ENCODE assay signal across 11 mouse cellular contexts in the genomic region with DNA sequence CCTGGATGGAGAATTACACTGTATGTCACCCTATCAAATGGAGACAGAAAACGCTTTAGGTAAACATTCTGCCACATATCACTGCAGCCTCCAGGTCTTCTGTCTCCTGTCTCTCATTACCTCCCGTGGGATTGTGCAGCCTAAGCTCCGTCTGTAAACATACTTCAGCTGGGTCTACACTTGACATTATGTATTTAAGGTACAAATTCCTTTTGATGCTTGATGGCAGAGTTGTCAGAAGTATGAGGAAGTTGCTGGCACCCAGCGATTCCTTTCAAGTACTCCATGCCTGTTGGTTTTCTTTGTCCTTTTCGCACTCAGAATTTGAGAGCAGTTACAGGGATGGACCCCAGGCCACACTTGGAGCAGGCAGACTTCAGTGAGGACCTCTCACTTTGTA.
"Had no signal": no experiment of that assay in that cellular context is flagged by ENCODE, and none has a peak within 500 bp of the region (broad histone marks: within the 10 kb centered on the region; RNA-seq: fewer than 3 reads in every experiment).

No protein-coding gene starts in this region.

- H3K4me3 ChIP-seq: left cerebral cortex, adult 2 months; limb, embryonic 15.5 days; liver, embryonic 13.5 days; midbrain, embryonic 13.5 days had no signal

- H3K27ac ChIP-seq: left cerebral cortex, adult 2 months; limb, embryonic 15.5 days; liver, embryonic 13.5 days; midbrain, embryonic 13.5 days had no signal

- H3K4me2 ChIP-seq: limb, embryonic 15.5 days; liver, embryonic 13.5 days; midbrain, embryonic 13.5 days had no signal

- H3K9me3 ChIP-seq: limb, embryonic 15.5 days; liver, embryonic 13.5 days; midbrain, embryonic 13.5 days had no signal

- H3K27me3 ChIP-seq: limb, embryonic 15.5 days; liver, embryonic 13.5 days; midbrain, embryonic 13.5 days had no signal

- ATAC-seq: liver, postnatal 0 days; midbrain, embryonic 13.5 days had no signal

- H3K9ac ChIP-seq: limb, embryonic 15.5 days; liver, embryonic 13.5 days; liver, postnatal 0 days; midbrain, embryonic 13.5 days had no signal

- DNase-seq: kidney, adult 11 months; kidney, adult 9 months; kidney, postnatal 14 days; liver, embryonic 13.5 days; liver, postnatal 0 days; right cerebral cortex, postnatal 14 days; thymus, adult 2 months; thymus, postnatal 25 days had no signal
